Mouse (Mus musculus) thymus, postnatal 10 days (tissue): ENCODE data around the gene Olfr569.

ENCODE experiments used
- DNase-seq, 2 experiments: peaks; one replicate each; pipeline ENCODE4 v3.0.0; 2021; ENCODE audit warnings: low spot score in 2 of 2

Gene Olfr569

DNA sequence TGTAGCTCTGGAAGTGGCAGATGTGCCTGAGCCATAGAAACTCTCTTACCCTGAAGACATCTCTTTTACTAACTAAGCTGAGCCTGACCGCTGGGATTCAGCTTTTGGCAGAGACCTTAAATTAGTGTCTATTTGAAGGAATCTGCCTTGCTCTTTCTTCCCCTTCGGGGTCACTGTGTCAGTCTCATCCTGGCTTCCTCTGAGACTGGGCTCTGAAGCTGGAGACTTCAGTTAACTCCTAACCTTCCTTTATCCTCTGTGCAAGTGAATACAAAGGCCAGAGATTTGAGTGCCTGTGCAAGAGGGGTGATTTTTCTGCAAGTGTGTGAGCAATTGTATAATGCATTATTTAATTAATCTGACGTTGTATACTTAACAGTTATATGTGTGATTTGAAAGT lies at the start of gene Olfr569:
Gene Olfr569, minus strand, starts transcription at position 101 of the 400 bp plus-strand sequence.
- no peak for DNase-seq

DNA sequence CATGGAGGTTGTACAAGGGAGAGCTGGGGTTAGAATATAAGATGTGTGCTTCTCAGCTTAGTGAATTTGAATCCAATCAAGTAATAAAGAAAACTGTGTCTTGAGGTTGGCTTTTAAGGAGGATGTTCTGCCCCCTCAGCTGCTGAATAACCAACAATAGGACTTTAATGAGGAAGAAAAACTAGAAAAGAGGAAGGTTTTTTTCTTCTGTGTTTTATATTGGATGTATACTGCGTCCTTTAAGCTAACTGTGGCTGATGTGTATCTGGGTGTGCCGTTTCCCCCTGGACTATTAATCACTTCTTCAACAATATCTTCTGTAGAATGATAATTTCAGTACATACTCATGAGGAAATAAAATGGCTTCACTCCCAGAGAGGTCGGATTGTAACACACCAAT lies 36.4 kb upstream of the Olfr569 start:
- DNase-seq, result no peak

DNA sequence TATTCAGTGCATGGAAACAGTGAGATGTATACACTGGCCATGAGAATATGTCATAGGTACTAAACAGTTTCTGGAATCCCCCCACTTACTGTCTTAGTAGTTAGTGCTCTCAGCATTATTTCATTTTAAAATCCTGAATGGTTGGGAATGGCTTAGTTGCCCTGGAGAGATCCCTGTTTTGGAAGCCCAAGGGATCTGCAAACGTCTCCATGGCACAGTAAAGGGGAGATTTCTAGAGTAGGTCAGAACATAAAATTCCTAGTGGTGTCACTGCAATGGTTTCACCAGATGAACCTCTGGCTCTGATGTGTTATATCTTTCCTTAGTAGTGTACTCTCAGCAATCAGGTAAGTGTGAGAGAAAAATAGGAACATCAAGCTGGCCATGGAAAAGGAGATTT lies 33.4 kb upstream of the Olfr569 start, which contains the start of gene Olfr572:
Gene Olfr572, plus strand, starts transcription at position 301 of the 400 bp plus-strand sequence.
- no peak for DNase-seq

DNA sequence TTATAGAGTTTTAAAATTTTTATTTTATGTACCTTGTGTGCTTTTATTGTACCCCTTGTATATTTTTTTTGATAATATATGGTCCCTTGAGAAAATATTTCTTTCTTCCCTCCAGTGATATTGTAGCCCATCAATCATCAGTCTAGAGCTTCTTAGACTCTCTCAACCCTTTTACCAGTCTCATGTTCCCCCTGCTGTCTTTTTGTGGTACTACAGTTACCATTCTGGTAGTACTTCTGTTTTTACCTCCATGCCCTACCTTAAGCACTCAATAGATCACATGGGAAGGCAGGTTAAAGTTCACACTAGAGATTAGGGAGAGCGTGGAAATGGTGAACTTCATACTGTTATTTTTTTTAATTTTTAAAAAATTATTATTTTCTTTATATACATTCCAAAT lies 28.9 kb upstream of the Olfr569 start:
- DNase-seq, result peak in 1 of 2 experiments; percentile 20

DNA sequence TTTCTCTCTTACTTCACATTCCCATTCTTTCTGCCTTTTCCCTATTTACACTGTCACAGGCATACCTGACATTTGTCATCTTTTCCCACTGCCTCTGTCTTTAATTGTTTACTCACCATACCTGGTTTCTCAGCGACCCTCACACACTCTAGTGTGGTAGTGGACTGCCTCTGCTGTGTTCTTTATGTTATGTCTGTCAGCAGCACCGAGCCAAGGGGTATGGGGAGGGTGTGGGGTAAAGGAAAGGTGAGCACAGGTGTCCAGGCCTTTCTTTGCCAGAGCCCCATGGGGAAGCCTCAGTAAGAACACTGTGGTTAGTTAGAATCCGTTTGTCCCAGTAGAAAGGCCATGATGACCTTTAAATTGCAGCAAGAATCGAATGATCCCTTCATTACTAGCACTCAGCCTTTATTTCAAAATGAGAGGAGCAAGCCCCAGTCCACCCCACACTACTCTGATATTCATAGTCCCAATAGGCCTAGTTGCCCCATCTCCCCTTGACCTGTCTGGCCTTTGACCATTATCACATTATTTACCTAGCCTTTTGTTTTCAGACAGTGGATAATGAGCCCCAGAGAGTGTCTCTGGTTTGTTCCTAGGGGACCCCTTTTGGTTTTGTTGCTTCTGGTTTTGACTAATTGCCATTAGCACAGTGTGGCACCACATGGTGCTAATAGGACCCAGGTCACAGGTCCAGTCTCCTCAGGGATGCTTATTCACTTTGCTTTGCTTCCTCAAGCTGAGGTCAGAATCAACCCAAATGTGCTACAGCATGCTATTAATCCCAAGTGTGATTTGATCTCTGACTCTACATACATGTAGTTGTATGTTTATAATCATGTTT lies 26.6 kb upstream of the Olfr569 start, which contains the start of gene Olfr571:
Gene Olfr571, minus strand, starts transcription at position 505 of the 844 bp plus-strand sequence.
- DNase-seq, result no peak

DNA sequence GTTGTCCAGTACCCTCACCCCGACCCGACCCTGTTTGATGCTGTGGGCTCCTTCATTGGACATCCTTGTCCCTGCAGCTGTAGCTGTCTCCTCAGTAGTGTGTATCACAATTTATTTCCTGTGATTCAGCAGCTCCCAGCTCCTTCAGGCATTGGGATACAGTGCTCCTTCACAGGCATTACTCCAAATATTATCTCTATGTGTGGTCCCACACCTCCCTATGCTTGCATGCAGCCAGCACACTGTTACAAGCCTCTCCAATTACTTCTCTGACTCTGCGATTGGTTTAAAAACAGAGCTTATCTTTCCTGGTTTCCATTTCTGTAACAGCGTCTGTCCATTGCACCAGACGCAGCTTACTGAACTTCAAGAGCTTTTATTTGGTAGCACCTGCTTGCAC lies 25.7 kb upstream of the Olfr569 start:
- DNase-seq, result no peak

DNA sequence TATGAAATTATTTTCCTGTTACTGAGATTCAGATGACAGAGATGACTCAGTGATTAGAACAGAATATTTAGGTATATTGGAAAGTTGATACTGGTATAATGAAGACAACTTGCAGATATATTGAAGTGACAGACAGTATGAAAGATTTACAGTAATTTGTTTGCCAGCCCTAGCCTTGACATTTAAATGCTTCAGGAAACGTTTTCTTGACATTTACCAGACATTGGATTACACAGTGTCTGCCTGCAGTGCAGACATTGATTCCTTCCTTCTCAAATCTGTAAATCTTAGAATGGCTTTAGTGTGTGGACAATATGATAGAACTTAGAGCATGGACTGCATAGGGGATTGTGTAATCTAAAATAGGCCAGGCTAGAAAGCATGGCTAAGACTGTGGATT lies 24.6 kb upstream of the Olfr569 start:
- DNase-seq, result no peak

DNA sequence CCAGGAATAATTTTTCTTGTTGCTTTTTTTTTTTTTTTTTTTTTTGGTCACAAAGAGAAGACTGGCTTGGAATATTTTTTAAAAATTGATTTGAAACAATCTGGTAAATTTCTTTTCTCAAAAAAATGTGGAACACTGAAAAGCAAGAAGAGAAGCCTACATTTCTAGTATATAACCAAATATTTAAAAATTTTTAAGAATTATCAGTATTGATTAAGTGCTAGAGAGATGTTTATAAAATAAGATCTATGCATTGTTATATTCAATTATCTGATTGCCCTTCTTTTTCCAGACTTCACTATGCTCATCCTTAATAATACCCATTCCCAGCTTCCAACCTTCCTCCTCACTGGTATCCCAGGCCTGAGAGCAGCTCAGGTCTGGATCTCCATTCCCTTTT lies 13.9 kb downstream of the Olfr569 start, which contains the start of gene Olfr568:
Gene Olfr568, plus strand, starts transcription at position 301 of the 400 bp plus-strand sequence.
- DNase-seq, result no peak

DNA sequence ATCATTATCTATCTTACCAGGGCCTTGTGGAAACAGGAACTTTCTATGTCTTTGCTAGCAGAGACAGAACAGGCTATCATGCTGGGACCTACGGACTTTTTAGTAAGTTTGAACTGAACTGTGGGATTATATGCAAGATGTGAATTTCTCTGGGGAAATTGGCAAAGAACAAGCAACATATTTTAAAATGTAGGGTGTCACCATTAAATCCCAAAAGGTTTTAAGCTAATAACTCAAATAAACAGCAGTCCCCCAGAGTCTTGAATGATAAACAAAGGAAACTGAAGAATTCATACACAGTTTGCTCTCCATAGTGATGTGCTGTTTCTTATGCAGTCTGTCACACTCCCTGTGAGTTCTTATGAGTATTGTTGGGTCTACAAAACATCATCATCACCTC lies 32.0 kb downstream of the Olfr569 start, which contains the start of gene Olfr566:
Gene Olfr566, minus strand, starts transcription at position 101 of the 400 bp plus-strand sequence.
- no peak for DNase-seq

DNA sequence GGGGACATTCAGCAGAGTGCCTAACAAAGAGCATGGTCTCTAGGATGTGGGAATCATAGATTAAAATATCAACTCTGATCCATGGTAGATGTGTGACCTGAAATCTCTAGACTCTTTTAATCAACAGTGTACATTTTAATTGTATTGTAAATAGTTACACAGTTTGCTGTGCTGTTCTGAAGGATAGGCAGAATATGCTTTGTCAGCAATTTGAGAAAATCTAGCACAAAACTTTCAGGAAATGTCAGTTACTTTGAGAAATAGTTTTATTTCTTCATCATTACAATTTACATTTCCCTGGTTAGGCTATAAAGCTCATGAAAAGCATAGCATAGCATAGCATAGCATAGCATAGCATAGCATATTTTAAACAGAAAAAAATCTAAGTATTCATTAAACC lies 34.9 kb downstream of the Olfr569 start:
- no peak for DNase-seq
